Mouse (Mus musculus) layer of hippocampus, adult 2 months (tissue): ENCODE results near the gene Tyro3. TPM values are rescaled to one million over a fixed set of nuclear protein-coding genes. Genes with fewer than 3 reads are reported as not detected.

Source experiments
- DNase-seq, 2 experiments: peaks; one replicate each; pipeline ENCODE4 v3.0.0; 2022; ENCODE audit warnings: low spot score in 2 of 2
- H3K27ac ChIP-seq: fragments of 200-600 bp; 2 replicates; pipeline ENCODE4 v1.8.1; 2022
- H3K4me3 ChIP-seq: fragments of 200-600 bp; 2 replicates; pipeline ENCODE4 v1.8.1; 2022; ENCODE audit warnings: mild to moderate bottlenecking
- CTCF ChIP-seq: fragments of 200-600 bp; conservative IDR thresholded peaks from 2 replicates; pipeline ENCODE4 v1.8.1; 2022; ENCODE audit warnings: antibody characterized with exemption, mild to moderate bottlenecking, moderate library complexity
- total RNA-seq, 2 experiments: library from RNA; stranded (reverse); gene quantifications; 2 replicates each; pipeline ENCODE4 v1.2.3; 2021

The Tyro3 gene
- total RNA-seq, 2 experiments from 2014 or later = 75.5 to 80.8 TPM

DNA sequence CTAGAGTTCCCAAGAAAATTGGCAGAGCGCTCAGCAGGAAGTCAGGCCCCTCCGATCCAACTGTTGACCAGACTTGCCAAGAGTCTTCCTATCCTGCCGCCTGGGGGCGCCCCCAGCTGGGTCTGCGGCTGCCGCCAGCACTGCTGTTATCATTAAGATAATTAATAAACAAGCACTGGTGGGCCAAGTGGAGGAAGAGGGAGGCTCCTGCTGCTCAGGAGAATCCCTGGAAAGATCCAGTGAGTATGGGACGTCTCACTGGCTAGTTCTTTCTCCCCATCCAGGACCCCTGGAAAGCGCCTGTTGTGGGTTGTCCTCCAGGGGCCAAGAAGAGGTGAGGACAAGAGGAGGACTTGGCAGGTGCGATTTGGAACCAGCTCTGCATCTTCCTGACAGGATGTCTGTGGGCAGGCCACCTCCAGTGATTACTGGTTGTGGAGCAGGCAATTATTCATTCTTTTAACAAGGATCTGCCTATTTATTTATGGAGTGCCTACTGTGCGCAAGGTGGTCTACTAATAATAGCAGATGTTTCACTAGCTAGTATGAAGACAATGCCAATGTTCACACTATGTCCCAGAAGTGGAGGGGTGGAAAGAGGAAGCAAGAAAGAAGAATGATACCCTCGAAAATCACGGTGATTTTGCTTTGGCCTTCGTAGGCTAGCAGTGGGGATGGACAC lies 854 bp downstream of the Tyro3 start:
- H3K4me3 ChIP-seq = peak overlapping the region; percentile 73
- TF ChIP-seq CTCF = peak; percentile 85
- H3K27ac ChIP-seq = peak overlapping the region; percentile 90; the same call in 1 of the 2 replicates
- peak in 1 of 2 experiments; percentile 60 for DNase-seq

DNA sequence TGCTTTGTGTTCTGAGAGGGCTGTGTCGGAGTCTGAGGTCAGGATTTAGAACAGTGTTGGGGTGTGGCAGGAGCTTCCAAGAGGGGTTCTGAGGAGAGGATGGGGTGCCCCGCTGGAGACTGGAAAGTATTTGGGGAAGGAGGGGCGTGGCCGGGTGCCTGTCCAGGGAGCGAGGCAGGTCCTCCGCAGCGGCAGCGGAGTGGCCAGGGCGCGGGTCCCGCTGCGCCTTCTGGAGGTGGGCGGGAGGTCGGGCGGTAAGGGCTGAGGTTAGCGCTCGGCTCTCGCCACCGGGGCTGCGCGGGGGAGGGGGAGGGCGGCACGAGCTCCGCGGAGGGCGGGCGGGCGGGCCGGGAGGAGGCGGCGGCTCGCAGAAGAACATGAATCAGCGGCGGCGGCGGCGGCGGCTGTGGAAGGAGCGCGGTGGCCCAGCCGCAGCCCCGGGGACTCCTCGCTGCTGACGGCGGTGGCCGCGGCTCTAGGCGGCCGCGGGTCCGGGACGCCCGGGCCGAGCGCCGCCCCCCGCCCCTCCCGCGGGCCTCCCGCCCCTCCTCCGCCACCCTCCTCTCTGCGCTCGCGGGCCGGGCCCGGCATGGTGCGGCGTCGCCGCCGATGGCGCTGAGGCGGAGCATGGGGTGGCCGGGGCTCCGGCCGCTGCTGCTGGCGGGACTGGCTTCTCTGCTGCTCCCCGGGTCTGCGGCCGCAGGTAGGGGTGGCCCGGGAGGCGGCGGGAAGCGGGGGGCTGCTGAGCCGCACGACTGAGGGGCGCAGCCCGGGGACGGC lies 1.8 kb downstream of the Tyro3 start:
- TF ChIP-seq CTCF = no peak
- DNase-seq = no peak
- peak overlapping the region; percentile 90 for H3K27ac ChIP-seq
- peak overlapping the region; percentile 73 for H3K4me3 ChIP-seq

DNA sequence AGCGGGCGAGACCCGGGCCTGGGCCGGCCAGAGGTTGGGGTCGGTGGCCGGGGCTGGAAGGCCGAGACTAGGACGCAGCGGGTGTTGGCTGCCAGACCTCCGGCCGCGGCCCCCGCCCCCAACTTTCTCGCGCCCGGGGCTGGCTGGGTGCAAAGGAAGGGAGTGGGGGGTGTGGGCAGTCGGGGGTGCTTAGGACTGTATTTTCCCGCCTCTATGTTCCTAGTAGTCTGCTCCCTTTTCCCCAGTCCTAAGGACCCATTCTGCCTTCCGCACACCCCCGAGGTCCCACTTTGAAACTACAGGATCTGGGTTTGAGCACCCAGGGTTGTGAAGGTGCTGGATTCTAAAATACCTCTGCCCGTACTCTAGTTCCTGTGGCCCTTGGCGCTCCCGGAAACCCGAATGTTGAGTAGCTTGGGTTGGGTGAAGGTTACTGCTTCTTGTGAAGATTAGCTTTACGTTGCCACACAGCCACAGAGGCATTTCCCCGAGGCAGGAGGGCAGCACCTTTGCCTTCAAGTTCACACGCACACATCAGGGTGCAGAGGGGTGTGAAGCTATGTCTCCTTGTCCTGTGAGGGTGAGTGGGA lies 2.5 kb downstream of the Tyro3 start:
- H3K27ac ChIP-seq = peak overlapping the region; percentile 90
- H3K4me3 ChIP-seq = peak overlapping the region; percentile 73
- no peak for DNase-seq
- no peak for TF ChIP-seq CTCF

DNA sequence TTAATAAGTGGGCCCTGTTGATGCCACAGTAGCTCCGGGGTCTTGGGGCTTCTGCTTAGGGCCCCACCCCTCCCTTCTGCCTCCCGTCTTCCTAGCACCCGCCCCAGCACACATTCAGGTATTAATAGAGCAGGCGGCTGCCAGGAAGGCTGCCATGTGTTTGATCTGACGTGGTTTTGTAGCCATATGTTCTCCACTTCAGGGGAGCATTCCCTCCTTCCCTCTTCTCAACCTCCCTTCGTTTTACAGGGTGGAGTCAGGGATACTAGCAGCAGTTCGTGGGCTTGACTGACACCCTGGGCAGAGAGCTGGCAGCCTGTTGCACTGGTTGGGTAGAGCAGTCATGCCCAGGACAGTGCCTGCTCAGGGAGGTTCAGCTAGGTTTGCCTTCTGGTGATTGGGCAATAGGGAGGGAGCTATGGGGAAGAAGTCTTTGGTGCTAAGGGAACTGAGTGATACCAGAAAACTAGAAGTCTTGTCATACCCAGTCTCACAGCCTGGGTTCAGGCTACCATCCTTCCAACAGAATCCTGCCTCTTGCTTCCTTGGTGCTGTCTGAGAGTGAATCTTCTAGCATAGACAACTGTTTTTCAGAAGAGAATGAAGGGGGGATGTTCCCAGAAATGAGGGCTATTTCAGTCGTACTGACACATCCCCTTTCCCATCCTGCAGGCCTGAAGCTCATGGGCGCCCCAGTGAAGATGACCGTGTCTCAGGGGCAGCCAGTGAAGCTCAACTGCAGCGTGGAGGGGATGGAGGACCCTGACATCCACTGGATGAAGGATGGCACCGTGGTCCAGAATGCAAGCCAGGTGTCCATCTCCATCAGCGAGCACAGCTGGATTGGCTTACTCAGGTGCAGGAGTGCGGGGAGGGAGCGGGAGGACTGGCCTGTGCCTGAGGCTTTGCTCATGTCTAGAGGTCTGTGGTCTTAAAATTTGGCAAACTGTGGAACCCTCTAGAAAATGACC lies 3.6 kb downstream of the Tyro3 start:
- H3K4me3 ChIP-seq = peak overlapping the region; percentile 73
- no peak for TF ChIP-seq CTCF
- peak in 1 of 2 experiments; percentile 61 for DNase-seq
- peak overlapping the region; percentile 90 for H3K27ac ChIP-seq

DNA sequence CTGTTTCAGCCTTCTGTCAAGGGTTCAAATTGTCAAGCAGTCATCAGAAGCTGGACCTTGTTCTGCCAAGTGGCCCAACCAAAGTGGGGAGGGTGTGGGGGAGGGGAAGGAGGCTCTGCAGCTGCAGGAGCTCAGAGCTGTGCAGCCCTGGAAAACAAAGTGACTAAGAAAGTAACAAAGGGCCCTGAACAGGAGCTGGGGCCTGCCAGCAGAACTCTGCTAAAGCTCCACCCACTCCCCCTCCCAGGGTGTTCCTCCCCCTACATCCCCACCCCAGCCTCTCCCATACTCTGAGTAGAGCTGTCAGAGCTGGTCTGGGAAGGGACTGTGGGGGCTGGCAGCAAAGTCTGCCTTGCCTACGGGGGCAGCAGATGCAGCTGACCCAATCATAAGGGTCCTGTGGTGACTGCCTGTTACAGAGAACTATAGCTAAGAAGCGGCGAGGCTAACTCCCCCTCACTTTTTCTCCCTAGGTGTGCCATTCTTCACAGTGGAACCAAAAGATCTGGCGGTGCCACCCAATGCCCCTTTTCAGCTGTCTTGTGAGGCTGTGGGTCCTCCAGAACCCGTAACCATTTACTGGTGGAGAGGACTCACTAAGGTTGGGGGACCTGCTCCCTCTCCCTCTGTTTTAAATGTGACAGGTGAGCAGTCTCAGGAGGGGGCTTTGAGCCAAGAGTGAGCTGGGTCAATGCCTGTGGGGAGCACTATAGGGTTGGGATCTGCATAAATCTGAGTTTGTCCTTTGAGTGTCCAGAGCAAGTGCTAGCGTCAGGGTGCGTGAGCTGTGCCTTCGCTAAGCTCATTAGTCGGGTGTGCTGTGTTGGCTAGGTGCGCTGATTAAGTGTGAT lies 5.5 kb downstream of the Tyro3 start:
- Histone ChIP-seq H3K4me3 (no peak overlapping the region; the same call in 1 of the 2 replicates), H3K27ac (peak overlapping the region; percentile 82)
- no peak for TF ChIP-seq CTCF
- DNase-seq = peak in 1 of 2 experiments; percentile 55

DNA sequence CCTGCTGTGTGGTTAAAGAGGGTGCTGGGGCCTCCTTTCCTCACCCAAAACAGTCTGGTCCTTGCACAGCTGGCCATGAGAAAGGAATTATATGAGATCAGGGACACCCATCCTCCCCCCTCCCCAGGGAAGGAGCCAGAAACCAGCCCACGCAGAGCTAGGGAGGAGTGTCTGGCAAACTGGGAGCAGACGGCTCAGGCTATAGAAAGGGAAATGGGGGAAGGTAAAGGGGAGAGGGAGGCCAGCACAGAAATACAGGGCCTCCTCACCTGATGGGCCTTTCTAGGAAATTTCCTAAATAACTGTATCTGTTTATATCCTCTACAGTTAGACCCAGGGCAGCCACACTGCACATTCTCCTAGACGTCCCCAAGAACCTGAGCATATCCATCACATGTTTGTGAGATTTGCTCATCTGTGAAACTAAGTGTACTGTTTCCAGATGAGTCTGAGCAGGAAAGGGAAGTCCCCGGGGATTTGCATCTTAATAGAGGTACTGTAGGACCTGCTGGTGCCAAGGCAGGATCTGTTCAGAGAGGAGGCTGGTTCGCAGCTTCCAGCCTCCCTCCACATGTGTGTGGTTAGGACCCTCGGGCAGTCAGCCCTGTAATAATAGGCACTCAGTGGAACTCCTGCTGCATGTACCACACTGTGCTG lies 6.2 kb downstream of the Tyro3 start:
- no peak for TF ChIP-seq CTCF
- DNase-seq = no peak
- H3K27ac ChIP-seq = peak overlapping the region; percentile 82
- H3K4me3 ChIP-seq = no peak overlapping the region; the same call in 1 of the 2 replicates

DNA sequence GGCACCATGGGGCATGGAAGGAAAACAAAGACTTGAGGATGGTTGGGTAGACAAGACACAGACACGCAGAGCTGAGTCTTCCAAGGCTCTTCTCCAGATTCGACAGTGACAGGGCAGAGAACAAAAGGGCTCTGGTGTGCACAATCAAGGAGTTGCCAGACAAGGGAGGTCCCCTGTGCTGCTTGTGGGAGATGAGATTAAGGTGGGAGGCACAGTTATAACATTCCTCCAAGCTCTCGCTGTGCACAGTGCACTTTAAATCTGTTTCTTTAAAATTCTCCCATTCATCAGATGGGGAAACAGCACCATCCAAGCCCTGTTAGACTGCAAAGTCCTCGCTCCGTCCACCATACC lies 6.7 kb downstream of the Tyro3 start:
- H3K27ac ChIP-seq = peak overlapping the region; percentile 82
- no peak for TF ChIP-seq CTCF
- DNase-seq = no peak
- no peak overlapping the region for H3K4me3 ChIP-seq

DNA sequence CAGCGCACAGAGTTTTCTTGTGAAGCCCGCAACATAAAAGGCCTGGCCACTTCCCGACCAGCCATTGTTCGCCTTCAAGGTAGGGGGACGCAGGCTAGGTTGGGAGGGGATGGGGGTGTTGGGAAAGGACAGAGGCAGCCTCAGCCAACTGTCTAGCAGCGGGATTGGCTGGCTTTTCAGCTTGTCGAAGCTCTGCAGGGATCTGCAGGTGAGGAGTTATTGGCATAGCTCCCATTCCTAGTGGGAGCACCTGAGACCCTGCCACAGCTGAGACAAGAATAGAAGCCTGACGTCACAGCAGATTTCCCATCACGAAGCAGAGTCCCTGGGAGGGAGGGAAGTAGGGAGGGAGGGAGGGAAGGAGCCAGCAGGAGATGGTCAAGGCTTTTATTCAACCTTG lies 7.2 kb downstream of the Tyro3 start:
- peak overlapping the region; percentile 82; the same call in 1 of the 2 replicates for H3K27ac ChIP-seq
- TF ChIP-seq CTCF = no peak
- DNase-seq = no peak
- H3K4me3 ChIP-seq = no peak overlapping the region

DNA sequence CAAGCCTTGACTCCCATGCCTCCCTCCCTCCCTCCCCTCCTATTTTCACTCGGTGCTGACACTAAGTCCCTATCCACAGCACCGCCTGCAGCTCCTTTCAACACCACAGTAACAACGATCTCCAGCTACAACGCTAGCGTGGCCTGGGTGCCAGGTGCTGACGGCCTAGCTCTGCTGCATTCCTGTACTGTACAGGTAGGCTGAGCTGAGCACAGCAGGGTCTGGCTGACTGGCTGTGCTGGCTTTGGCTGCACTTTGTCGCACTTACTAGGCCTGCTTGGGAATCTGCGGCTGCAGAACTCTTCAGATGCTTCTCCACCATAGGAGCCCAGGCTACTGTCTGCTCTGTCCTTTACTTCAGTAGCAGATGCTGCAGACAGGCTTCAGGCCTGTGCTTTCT lies 8.0 kb downstream of the Tyro3 start:
- Histone ChIP-seq H3K4me3 (no peak overlapping the region), H3K27ac (peak overlapping the region; percentile 55; the same call in 1 of the 2 replicates)
- no peak for TF ChIP-seq CTCF
- DNase-seq = no peak

DNA sequence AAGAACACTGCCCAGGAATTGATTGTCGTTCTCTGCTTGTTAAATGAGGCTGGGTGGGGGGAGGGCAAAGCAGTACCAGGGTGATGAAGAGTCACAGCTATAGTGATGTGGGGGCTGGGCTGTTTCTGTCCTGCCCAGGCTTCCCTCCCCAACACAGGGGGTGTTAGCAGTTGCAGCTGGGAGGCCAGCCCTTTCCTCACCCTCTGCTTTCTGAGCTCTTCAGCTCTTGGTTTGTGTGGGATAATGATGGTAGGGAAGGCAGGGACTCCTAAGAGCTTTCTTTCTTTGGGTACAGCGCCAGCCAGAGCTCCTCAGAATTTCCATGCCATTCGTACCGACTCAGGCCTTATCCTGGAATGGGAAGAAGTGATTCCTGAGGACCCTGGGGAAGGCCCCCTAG lies 10.9 kb downstream of the Tyro3 start:
- no peak for TF ChIP-seq CTCF
- peak overlapping the region; percentile 59; the same call in 1 of the 2 replicates for H3K27ac ChIP-seq

DNA sequence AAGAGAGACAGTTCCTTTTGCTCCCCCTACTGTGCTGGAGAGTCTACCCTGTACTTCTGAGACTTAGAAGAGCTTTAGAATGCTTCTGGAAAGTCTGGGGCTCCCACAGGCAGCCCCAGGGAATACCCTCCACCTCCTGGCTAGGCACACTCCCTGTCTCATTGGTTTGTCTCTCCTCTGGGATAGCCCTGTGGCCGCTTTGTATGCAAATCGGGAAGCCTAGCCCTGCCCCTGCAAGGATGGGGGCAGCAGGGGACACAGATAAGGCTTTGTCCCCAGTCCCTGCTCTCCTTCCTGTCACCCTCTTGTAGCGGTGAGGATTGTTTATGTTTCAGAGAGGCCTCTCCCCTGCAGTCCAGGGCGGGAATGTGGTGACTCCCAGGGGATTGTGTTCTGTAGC lies 11.3 kb downstream of the Tyro3 start:
- no peak for TF ChIP-seq CTCF
- Histone ChIP-seq H3K27ac (peak overlapping the region; percentile 59; the same call in 1 of the 2 replicates), H3K4me3 (no peak overlapping the region)
- no peak for DNase-seq

More for the DNA sequence above, 10.9 kb downstream of the Tyro3 start:
- no peak overlapping the region for H3K4me3 ChIP-seq
- DNase-seq = no peak
